Mouse (Mus musculus): ENCODE data around the gene Alkbh4. TPM values are rescaled to one million over a fixed set of nuclear protein-coding genes. Genes with fewer than 3 reads are reported as not detected.
"Not testable (repeated sequence)": the region's sequence is repeated elsewhere in the genome, so short reads cannot be mapped to it uniquely, and the experiment has no call there.

Alkbh4 gene
- total RNA-seq, 2 experiments from 2014 or later, result 4.6 to 6.0 TPM

DNA sequence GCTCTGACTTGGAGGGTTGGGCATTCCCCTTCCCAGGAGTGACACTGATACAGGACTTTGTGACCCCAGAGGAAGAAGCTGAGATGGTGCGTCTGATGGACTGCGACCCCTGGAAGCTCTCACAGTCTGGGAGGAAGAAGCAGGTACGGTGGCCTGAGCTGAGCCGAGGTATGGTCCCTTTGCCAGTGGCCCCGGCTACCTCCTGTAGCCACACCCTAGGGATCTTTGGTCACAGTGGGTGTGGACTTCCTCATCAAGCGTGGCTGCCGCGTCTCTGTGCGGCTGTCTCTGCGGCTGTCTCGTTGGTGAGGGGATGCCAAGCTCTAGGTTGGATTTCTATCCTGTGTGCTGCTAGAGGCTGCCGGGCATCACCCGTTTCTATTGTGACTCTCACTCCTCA lies 3.4 kb downstream of the Alkbh4 start:
- DNase-seq, result no peak
- intact Hi-C loops (cut with DNase I), result loop anchor here (5.0 kb wide), 1 partner anchor 113 kb away; no protein-coding TSS in a partner anchor

DNA sequence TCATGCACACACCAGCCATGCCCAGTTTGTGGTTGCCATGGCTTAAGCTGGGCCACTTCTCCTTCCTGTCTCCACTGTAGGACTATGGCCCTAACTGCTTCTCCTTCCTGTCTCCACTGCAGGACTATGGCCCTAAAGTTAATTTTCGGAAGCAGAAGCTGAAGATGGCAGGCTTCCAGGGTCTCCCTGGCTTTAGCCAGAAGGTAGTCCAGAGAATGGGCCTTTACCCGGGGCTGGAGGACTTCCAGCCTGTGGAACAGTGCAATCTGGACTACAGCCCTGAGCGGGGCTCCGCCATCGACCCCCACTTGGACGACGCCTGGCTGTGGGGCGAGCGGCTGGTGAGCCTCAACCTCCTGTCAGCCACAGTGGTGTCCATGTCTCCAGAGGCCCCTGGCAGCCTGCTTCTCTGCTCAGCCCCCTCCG lies 4.1 kb downstream of the Alkbh4 start:
- intact Hi-C loops (cut with DNase I), result no loop called here
- DNase-seq, result peak; percentile 28 to 37

DNA sequence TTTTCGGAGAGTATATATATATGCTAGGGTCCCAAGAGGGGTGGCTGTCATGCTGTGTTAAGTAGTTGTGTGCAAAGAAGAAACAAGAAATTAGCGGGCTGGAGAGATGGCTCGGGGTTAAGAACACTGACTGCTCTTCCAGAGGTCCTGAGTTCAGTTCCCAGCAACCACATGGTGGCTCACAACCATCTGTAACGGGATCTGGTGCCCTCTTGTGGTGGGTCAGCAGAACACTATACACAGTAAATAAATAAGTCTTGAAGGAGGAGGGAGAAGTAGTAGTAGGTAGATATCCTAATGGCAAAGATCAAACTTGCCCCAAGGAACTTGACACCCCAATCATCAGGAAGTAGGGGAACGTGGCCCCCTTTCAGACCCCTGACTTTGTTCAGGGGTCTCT lies 6.8 kb downstream of the Alkbh4 start:
- intact Hi-C loops (cut with DNase I), result no loop called here
- DNase-seq, result no peak

DNA sequence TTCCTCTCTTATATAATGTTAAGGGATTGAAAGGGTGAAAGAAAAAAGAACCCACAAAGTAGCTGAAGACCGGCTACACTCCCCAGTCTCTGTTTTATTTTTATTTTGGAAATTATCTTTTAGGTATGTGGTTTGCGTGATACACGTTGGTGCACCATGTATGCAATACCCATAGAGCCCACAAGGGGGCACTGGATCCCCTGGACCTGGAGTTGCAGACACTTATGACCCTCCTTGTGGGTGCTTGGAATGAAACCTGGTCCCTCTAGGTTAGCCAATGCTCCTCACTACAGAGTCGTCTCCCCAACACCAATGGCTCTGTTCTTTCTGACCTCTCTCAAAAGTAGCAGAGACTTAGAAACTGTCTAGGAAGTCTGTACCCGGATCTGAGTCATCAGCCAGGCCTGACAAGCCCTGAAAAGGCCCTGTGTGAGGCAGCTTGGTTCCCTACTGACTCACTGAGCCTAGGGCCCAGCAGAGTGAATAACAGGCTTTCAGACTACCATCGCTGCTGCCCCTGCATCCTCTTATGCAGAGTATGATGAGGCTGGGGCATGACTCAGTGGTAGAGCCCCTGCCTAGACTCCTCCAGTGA lies 7.3 kb downstream of the Alkbh4 start:
- no peak for DNase-seq
- intact Hi-C loops (cut with DNase I), result no loop called here

DNA sequence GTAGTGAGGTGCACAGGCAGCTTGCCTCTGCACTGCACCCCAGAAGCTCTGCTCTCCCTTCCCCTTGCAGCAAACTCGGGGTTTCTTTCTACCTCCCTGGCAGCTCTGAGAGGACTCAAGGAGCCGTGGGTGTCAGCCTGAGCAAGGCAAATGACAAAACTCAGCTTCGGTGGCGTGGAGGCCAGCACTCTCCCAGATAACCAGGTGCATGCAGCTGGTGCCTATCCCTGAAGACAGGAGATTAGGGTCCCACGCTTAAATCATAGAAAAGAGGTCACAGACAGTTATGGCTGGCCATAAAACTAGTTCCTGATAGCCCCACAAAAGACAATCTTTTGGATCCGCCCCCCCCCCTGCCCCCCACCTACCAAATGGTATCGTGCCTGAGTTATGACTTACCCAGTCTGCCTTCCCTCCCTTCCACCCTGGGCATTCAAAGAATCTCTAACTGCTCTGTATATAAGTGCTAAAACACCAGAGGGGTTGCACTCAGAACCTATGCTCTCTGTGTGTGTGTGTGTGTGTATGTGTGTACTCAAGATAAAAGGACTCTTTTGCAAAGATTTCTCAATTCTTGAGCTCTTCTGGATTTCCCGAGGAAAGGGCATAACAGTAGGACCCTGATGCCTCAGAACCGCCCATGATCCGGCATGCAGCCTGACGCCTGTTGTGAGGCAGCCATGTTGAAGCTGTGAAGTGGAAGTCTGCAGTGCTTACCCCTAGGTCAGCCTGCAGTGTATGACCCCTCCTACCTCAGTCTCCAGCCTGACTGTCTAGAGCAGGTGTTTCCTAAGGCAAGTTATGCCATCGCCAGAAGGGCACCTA lies 8.9 kb downstream of the Alkbh4 start:
- intact Hi-C loops (cut with DNase I), result no loop called here

DNA sequence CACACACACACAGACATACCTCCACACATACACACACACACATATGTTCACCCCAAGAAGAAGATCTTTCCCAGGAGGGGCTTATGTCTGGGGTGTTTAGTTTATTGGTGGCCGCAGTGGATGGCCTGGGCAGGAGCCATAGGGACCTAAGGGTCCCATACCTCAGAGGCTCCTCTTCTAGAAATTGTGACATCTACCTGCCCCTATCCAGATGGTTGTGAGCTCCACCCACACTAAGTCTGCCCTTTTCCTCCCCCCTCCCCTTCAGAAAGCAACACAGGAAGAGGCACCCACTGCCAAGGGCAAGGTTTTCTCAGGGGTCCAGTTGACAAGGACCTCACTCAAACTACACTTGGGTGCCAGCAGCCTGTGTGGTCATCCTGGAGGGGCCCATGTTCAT lies 11.0 kb downstream of the Alkbh4 start:
- DNase-seq, result no peak
- intact Hi-C loops (cut with DNase I), result no loop called here

More for the DNA sequence above, 8.9 kb downstream of the Alkbh4 start:
- DNase-seq, result peak; percentile 59 to 60

DNA sequence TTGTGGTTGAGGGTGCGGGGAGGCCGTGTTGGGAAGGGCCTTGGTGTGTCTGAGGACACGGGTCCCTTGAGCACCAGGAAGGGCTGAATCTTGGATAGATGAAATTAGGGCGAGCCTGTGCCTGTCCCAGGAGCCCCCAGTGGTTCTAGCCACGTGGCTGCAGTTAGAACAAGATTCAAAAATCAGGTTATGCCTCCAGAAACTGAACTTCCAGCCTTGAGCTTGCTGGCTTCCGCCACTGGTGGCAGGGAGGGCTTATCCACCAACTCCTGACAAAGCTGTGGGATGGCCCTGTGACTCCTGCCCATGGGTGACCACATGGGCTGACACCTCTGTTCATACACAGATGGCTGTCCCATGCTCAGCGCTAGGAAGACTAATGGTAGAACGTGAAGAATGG lies 11.8 kb downstream of the Alkbh4 start:
- DNase-seq, result no peak
- intact Hi-C loops (cut with DNase I), result no loop called here

DNA sequence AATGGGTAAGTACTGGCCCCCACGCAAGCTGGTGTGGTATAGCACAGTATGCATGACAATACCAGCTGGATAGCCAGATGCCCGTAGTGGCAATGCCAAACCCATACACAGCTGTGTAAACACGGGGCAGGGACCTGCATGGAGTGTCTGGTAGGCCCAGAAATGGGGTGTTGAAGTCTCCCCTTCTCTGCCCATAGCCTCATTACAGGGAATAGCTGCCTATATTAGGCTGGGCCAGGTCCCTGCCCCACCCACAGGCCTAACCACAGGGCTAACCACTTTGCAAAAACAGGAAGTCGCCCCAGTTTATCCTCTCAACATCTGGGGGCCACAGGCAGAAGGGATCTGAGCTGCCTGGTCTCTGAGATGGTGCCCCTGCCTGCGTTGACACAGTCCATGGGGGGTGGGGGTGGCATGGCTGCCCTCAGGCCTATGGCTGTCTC lies 13.2 kb downstream of the Alkbh4 start:
- intact Hi-C loops (cut with DNase I); DNase-seq: not testable (repeated sequence)

DNA sequence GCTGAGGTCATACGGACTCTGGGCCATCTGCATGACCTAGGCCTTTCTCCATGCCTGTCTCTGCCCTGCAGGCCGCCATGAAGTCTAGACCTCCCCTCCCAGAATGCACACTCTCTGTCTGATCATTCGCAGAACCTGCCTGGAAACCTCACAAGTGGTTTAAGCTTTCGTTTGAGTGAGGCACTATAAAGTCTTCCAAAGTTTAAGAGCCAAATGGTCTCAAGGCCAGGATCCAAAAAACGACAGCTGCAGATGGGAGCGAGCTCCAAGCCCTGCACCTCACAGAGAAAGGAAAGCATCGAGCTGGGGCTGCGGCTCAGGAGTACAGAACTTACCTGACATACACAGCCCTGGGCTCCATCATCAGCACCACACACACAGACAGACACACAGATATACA lies 16.4 kb downstream of the Alkbh4 start:
- DNase-seq, result peak; percentile 41 to 61
- intact Hi-C loops (cut with DNase I), result no loop called here

DNA sequence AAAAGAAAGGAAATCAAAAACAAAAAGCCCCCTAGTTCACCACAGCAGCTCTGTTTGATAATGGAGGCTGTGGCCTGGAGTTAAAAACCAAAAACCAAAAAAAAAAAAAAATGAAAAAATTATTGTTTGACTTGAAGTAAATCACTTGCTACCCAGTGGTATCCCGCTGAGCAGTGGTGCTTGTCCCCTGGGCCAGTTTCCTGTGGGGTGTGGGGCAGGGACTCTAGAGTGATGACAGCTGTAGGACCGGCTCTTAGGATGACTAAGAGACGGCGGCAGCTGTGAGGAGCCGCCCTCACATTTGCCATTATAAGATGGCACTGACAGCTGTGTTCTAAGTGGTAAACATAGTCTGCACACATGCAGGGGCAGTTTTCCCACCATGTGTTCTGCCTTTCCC lies 19.5 kb downstream of the Alkbh4 start:
- no peak for DNase-seq
- intact Hi-C loops (cut with DNase I), result no loop called here

DNA sequence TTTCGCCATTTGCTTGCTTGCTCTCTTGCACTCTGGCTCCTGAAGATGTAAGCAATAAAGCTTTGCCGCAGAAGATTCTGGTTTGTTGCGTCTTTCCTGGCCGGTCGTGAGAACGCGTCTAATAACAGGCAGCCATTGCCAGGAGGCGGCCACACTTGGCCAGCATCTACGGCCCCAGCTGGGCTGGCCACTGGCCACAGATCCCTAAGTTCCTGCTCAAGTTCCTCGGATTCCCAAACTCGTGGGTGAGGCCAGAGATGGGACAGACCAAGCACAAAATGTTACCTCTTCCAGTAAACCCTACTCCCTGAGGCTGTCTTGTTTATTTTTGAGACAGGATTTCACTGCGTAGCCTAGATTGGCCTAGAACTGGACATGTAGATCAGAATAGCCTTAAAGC lies 24.1 kb downstream of the Alkbh4 start:
- intact Hi-C loops (cut with DNase I), result not testable (repeated sequence)
- DNase-seq, result peak; percentile 77 to 81

DNA sequence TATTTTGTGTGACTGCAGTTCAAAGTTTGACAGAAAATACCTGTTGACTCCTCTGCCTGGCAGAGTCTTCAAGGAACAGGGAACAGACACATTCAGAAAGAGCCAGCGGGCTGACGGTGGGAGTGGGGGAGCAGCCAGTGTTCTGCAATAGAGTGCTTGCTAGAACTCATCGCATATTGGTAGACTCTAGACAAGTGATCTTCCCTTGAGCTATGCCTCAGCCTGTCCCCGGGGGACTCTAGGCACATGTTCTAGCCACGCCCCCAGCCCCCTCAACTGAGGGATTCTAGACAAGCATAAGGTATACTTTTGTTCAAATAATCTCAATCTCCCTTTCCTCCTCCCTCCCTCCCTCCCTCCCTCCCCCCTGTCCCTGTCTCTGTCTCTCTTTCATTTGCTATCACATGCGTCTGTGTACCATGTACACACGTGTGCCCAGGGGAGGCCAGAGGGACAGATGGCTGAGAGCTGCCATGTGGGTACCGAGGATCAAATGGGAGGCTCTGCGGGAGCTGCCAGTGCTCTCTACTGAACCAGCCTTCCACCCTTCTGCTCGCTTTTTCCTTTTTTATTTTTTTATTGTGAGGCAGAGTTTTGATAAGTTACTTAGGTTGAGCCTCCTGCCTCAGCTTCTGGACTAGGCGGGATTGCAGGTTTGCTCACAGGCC lies 28.0 kb downstream of the Alkbh4 start:
- intact Hi-C loops (cut with DNase I), result no loop called here
- no peak for DNase-seq

DNA sequence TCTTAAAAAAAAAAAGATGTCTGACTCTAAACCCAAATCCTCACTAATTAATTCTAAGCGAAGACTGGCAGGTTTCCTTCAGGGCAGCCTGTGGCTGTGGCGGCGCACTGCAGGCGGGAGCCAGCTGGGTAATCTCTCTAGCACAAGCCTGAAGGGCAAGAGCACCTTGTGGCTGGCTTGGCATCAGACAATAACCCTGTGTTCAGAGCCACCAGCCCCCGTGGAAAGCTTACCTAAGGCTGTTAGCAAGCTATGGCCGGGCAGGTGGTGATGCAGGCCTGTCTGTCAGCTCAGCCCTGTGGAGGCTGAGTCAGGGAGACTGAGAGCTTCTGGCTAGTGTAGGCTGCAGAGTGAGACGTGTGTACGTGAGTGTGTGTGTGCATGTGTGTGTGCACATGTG lies 29.3 kb downstream of the Alkbh4 start:
- intact Hi-C loops (cut with DNase I), result no loop called here
- DNase-seq, result no peak

DNA sequence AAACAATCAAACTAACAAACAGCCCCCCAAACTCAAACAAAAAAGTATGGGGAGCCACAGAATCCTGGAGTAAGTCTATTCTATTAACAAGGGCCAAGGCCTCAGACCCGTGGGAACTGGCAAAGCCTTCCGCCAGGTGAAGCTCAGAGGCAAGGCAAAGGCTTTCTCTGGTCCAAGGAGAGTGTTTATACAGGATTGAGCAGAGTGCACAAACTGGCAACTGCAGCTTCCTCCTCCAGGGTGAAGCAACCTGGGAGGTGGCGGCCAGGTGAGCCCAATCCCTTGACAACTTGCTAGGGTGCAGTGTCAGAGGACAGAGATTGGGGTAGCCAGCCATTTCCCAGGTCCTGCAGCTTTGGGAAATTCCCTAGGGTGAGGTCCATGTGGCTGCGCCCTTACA lies 31.4 kb downstream of the Alkbh4 start:
- intact Hi-C loops (cut with DNase I), result no loop called here
- DNase-seq, result no peak

DNA sequence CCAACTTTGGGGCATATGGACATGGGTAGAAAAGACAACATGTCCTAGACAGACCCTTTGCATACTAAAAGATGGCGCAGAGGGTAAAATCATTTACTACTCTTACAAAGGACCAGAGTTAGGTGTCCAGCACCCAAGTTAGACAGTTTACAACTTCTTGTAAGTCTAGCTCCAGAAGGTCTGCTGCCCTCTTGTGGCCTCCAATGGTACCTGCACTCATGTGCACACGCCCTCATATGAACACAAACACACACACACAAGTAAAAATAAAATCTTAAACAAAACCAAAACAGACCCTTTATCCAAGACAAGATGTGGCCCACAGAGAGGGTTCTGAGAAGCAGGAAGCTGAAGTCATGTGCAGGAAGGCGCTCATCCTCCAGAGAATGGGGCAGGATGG lies 32.1 kb downstream of the Alkbh4 start:
- no peak for DNase-seq

DNA sequence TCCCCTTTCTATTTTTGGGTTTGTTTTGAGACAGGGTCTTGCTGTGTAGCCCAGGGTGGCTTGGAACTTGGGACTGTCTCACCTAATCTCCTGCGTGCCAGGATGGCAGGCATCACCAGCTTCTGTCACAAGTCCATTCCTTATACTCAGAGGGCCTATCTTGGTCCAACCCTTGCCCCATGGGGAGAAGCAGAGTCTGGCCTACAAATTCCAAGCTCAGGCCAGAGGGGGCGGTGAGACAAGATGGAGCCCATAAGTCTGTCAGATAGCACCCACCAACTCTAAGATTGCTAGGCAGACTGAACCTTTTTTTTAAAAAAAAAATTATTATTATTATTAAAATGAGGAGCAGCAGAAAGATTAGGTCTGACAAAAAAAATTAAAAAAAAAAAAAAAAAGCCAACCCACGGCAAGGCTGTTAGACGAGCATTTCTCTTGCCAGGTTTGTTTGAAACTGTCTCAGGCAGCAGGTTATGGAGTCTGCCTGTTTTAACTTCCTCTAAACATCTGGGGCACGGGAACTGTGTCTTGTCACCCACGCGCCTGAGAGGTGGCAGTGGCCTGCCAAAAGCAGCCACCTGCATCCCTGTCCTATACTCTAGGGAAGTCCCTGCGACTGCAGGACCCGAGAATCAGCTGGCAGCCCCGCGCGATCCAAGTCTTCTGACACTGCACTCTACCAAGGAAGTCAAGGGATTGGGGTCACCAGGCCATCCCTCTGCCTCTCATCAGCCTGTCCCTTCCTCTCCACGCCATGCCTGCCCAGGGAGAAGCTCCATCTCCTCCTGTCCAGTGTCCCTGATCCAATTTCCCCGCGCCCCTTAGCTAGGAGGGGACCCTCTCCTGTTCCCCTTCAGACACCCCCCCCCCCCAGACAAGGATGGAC lies 33.9 kb downstream of the Alkbh4 start:
- peak; percentile 35 to 36 for DNase-seq

More for the DNA sequence above, 32.1 kb downstream of the Alkbh4 start:
- intact Hi-C loops (cut with DNase I), result no loop called here

DNA sequence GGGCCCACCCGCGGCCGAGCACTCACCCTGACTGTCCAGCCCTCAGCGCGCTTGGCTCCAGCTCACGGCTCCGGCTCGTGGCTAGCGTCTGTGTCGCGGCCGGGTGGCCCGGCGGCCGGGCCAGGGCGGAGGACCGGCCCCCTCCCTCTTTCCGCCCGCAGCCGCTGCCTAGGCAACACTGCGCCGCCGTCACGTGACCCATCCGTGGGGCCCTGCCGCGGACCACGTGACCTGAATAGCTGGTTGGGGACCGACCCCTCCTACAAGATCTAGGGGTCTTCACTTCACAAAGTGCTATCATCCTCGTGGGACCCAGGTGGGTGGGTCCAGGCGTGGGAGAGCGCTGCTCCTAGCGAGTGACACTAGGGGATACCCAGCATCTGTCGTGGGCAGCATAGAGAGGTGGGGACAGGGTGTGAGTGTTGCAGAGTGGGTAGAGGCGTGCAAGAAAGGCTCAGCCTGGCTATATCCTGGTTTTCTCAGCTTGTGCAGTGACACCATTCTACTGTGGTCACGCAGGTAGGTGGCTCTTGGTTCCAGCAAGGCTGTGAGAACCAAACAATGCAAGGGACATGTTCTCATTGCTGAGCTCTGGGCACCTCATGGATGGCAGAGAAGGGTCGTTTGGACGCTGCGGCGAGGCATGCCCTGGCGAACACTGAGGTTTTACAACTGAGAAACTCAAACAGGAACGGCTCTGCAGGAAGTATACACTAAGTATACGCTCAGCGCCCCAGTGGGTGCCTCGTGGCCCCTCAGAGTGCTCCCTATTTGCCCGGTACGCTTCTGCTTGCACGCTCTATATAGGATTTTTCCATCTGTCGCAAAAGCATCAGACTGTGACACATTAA lies 34.8 kb downstream of the Alkbh4 start, which contains the start of gene Orai2:
Gene Orai2, minus strand, starts transcription at position 202 of the 851 bp plus-strand sequence.
- peak; percentile 80 to 83 for DNase-seq
- intact Hi-C loops (cut with DNase I), result no loop called here

More for the DNA sequence above, 33.9 kb downstream of the Alkbh4 start:
- intact Hi-C loops (cut with DNase I), result no loop called here

DNA sequence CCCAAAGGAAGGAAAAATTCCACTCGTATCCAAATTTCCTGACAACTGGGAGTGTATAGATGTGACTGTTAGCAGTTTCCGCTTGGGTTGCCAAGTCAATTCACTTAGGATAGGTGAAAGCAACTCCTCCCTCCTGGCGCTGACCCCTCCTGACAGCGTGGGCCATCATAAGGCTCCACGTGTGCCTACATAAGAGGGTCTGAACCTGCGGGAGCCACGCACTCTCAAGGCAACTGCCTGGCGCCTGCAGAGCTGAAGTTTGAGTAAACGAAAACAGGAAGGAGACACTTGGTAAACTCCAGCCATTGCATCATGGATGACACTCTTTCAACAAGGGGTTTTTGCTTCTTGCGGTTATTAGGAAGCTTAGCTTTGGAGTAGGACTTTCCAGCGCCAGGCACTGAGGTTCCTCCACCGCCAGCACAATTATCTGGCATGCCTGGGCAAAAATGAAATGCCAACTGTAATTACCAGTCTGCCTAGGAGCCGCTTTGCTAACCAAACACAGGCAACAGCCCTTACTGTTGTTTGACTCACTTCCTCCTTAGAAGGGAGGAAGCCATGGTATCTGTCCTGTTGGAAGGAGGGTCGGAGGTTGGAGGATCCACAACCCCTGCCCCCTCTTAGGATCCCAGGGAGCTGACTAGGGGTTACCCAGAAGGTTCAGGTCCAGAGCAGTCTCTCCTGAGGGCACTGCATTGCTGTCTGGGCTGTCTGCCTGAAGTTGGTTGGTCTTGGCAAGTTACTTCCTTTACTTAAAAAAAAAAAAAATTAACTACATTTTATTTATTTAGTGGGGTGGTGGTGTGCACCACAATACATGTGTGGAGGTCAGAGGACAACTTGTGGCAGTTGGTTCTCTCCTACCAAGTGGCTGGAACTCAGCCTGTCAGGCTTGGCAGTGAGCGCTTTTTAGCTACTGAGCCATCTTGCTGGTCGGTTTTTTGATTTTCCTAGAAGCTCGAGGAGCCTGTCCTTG lies 35.7 kb downstream of the Alkbh4 start:
- DNase-seq, result no peak
- intact Hi-C loops (cut with DNase I), result no loop called here
